Mouse (Mus musculus) embryonic fibroblast, embryonic 13.5 days (primary cell): ENCODE measurements at regions not wholly inside any gene's neighbourhood (a gene's known extent, or its start where the extent isn't known, plus 50 kb on each side); places are given as distances from the start of the nearest gene placed in this dataset.
A peak's percentile ranks its signal among the peaks of the same experiment; 100 is the strongest.

Experiments used
- H3K27ac ChIP-seq: 2 replicates; pipeline ENCODE4 v1.5.1; 2012; ENCODE audit warnings: low read length, control low read depth, inconsistent platforms; ENCODE audit not compliant: insufficient read depth
- H3K4me1 ChIP-seq: 2 replicates; pipeline ENCODE4 v1.6.1; 2011; ENCODE audit warnings: low read length; ENCODE audit not compliant: control insufficient read depth, insufficient read depth
- H3K4me3 ChIP-seq: 2 replicates; pipeline ENCODE4 v1.5.1; 2011; ENCODE audit warnings: mild to moderate bottlenecking, control low read depth, low read length; ENCODE audit not compliant: insufficient read depth
- CTCF ChIP-seq: IDR thresholded peaks from 2 replicates; pipeline ENCODE4 v1.5.1; 2011; ENCODE audit warnings: mild to moderate bottlenecking, control low read depth, low read length, moderate library complexity, borderline replicate concordance; ENCODE audit not compliant: insufficient read depth
- POLR2A ChIP-seq: IDR thresholded peaks from 2 replicates; pipeline ENCODE4 v1.6.1; 2011; ENCODE audit warnings: low read depth, mild to moderate bottlenecking, control low read depth, low read length, moderate library complexity

DNA sequence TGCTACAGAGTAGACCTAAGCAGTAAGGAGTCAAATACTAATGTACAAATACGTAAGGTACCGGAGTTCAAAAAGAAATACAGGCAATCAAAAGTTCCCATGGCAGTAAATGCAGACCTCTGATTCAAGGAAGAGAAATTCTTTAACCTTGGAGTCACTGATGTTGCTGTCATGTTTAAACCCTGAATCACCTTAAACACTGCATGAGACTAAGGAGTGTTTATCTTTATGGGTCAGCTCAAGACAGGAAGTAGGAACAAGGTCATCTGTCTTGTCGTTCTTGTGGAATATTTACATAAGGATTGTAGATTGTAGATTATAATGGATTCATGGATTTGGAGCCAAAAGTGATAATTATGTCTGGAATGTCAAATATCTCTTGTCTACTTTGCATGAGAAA is 1708.7 kb upstream of the Slc10a2 start:
- peaks cover 3% of the 10 kb centered on the region; the same call in 1 of the 2 replicates for H3K4me1 ChIP-seq
- no peak overlapping the region for H3K4me3 ChIP-seq
- peak overlapping the region; percentile 35; the same call in 1 of the 2 replicates for H3K27ac ChIP-seq
- TF ChIP-seq CTCF, result no peak
- no peak for TF ChIP-seq POLR2A

GRCm38 (mm10) chr8:6807116-6807515 is 1702.0 kb upstream of the Slc10a2 start:
- Histone ChIP-seq H3K4me3 (no peak overlapping the region), H3K4me1 (no peaks in the 10 kb centered on the region), H3K27ac (0 out of 2 replicates have a peak overlapping the region, but pooled peaks have one; percentile 25)
- TF ChIP-seq POLR2A (no peak), CTCF (no peak)

GRCm38 (mm10) chr8:6803199-6803598 is 1698.0 kb upstream of the Slc10a2 start:
- H3K4me1 ChIP-seq, result no peaks in the 10 kb centered on the region
- H3K27ac ChIP-seq, result no peak overlapping the region

DNA sequence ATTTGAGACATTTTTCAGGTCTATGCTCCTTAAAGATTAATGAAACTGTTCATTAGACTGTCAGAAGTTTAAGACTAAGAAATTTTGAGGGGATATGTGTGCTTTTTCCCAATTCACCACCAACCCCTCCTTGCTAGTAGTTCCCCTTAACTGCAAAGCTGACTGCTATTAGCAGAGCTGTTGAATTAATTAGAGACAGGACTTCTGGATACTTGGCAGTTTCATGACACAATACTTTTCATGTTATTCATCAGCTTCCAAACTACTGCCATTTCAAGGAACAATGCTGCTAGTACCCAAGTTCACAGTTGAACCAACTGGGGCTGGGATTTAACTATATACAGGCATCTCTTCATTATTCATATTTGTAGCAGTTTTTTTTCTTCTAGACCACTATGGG is 1695.9 kb upstream of the Slc10a2 start:
- Histone ChIP-seq H3K4me1 (no peaks in the 10 kb centered on the region), H3K4me3 (no peak overlapping the region), H3K27ac (no peak overlapping the region)
- TF ChIP-seq POLR2A, result no peak
- no peak for TF ChIP-seq CTCF

More at GRCm38 (mm10) chr8:6803199-6803598, 1698.0 kb upstream of the Slc10a2 start:
- no peak overlapping the region for H3K4me3 ChIP-seq
- TF ChIP-seq CTCF (no peak), POLR2A (no peak)

- H3K4me1 ChIP-seq, result no peaks in the 10 kb centered on the region
- H3K4me3 ChIP-seq, result no peak overlapping the region
- no peak for TF ChIP-seq CTCF
- no peak for TF ChIP-seq POLR2A
- H3K27ac ChIP-seq, result no peak overlapping the region
Measured at GRCm38 (mm10) chr8:6789096-6789495, 1683.9 kb upstream of the Slc10a2 start.

- H3K4me3 ChIP-seq, result no peak overlapping the region
- TF ChIP-seq POLR2A, result no peak
- no peak for TF ChIP-seq CTCF
- no peak overlapping the region for H3K27ac ChIP-seq
- no peaks in the 10 kb centered on the region for H3K4me1 ChIP-seq
Measured at GRCm38 (mm10) chr8:6780983-6781382, 1675.8 kb upstream of the Slc10a2 start.

GRCm38 (mm10) chr8:6775103-6775502 is 1670.0 kb upstream of the Slc10a2 start:
- TF ChIP-seq POLR2A, result no peak
- no peak for TF ChIP-seq CTCF
- no peak overlapping the region for H3K4me3 ChIP-seq
- H3K4me1 ChIP-seq, result no peaks in the 10 kb centered on the region

DNA sequence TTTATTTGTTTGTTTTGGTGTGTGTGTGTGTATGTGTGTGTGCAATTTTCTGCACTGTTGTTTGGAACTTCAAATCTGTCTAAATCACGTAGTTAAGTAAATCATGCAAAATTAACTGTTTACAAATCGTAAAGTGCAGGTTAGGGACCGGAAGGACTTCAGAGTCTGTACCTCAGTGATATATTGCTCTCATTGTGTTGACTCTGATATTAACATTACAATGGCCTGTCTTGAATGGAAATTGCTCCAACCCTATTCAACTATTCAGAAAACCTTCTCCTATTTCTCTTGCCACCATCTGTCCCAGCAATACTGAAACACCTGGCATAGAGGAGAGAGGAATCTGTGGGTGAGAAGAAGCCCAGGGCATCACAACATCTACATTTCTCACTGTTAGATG is 1624.4 kb upstream of the Slc10a2 start:
- no peak for TF ChIP-seq CTCF
- no peak for TF ChIP-seq POLR2A

More at GRCm38 (mm10) chr8:6775103-6775502, 1670.0 kb upstream of the Slc10a2 start:
- H3K27ac ChIP-seq, result no peak overlapping the region

GRCm38 (mm10) chr8:6708886-6709449 is 1603.8 kb upstream of the Slc10a2 start:
- TF ChIP-seq POLR2A (no peak), CTCF (no peak)
- H3K27ac ChIP-seq, result no peak overlapping the region
- no peaks in the 10 kb centered on the region for H3K4me1 ChIP-seq
- H3K4me3 ChIP-seq, result no peak overlapping the region

More for the DNA sequence above, 1624.4 kb upstream of the Slc10a2 start:
- H3K4me3 ChIP-seq, result no peak overlapping the region
- no peaks in the 10 kb centered on the region for H3K4me1 ChIP-seq
- no peak overlapping the region for H3K27ac ChIP-seq

DNA sequence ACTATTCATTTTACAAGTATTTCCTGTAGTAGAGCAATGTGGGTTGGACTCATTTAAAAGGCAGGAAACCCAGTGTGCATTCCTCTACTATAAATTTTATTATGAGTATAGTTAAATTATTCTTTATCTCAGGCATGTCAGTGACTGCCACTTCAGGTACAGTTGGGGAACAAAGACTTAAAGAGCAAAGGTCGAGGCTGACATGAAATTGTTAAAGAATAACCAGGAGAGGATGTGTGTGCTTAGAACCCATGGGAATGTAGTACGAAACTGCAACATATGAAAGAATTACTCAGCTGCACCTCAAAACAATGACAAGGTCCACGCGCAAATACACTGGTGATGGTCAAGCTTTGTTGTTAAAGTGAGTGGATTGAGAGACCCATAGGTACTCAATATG is 1583.4 kb upstream of the Slc10a2 start:
- Histone ChIP-seq H3K27ac (no peak overlapping the region), H3K4me3 (no peak overlapping the region), H3K4me1 (no peaks in the 10 kb centered on the region)
- no peak for TF ChIP-seq CTCF
- TF ChIP-seq POLR2A, result no peak
